Mouse (Mus musculus) ES-Bruce4 (cell line): Measurements from ENCODE around the gene Ttf2.

Source experiments
- CTCF ChIP-seq: IDR thresholded peaks from one replicate; pipeline ENCODE4 v1.8.1; 2011; ENCODE audit warnings: low read depth, low read length
- POLR2A ChIP-seq: IDR thresholded peaks from one replicate; pipeline ENCODE4 v1.8.1; 2011; ENCODE audit warnings: low read length; ENCODE audit not compliant: insufficient read depth

GRCm38 (mm10) chr3:101010589-101011202 is 41.2 kb upstream of the Ttf2 start:
- TF ChIP-seq CTCF (no peak), POLR2A (no peak)
